Mouse (Mus musculus) heart, embryonic 16.5 days (tissue): ENCODE results near the gene Zer1. TPM values are rescaled to one million over a fixed set of nuclear protein-coding genes. Genes with fewer than 3 reads are reported as not detected.
A peak's percentile ranks its signal among the peaks of the same experiment; 100 is the strongest.

Experiments
- ATAC-seq: fragments of 200-750 bp; cut with Nextera tagmentation; replicated peaks from 2 replicates; pipeline ENCODE4 v1.8.0; 2017; ENCODE audit warnings: moderate number of reproducible peaks; ENCODE audit not compliant: insufficient read depth, low FRiP score; ENCODE audit errors: extremely low read depth
- H3K27ac ChIP-seq: fragments of 300-500 bp; sonication (generic); 2 replicates; pipeline ENCODE4 v1.5.1; 2014; ENCODE audit warnings: mild to moderate bottlenecking, low read length, control low read depth, moderate library complexity
- H3K27me3 ChIP-seq: fragments of 300-500 bp; sonication (generic); 2 replicates; pipeline ENCODE4 v1.6.1; 2014; ENCODE audit warnings: low read length, mixed read lengths; ENCODE audit not compliant: control insufficient read depth, insufficient read depth
- H3K36me3 ChIP-seq: fragments of 300-500 bp; sonication (generic); 2 replicates; pipeline ENCODE4 v1.6.1; 2014; ENCODE audit not compliant: control insufficient read depth, insufficient read depth
- H3K4me1 ChIP-seq: fragments of 300-500 bp; sonication (generic); 2 replicates; pipeline ENCODE4 v1.6.1; 2014; ENCODE audit warnings: low read length, mixed read lengths; ENCODE audit not compliant: control insufficient read depth, insufficient read depth
- H3K4me2 ChIP-seq: fragments of 300-500 bp; sonication (generic); 2 replicates; pipeline ENCODE4 v1.6.1; 2014; ENCODE audit warnings: low read depth, mild to moderate bottlenecking, control low read depth, low read length
- H3K4me3 ChIP-seq: fragments of 300-500 bp; sonication (generic); 2 replicates; pipeline ENCODE4 v1.5.1; 2014; ENCODE audit warnings: mild to moderate bottlenecking, control low read depth, low read length
- H3K9ac ChIP-seq: fragments of 300-500 bp; sonication (generic); 2 replicates; pipeline ENCODE4 v1.6.1; 2014; ENCODE audit warnings: low read length, control low read depth
- H3K9me3 ChIP-seq: fragments of 300-500 bp; sonication (generic); replicated peaks from 2 replicates; pipeline ENCODE4 v1.6.1; 2016; ENCODE audit warnings: low read length; ENCODE audit not compliant: control insufficient read depth
- WGBS: fragments of 180-500 bp; shearing (Covaris S2); extraction: QIAGEN DNeasy Blood & Tissue Kit; methylation state at CpG from one replicate; pipeline ENCODE4 v1.1.7; 2014; 5-methylcytosine and 5-hydroxymethylcytosine counted together
- polyA plus RNA-seq: library from polyadenylated mRNA; unstranded; fragments of >200 nt; fragmentation: Nextera tagmentation; extraction: Ambion mirVana; gene quantifications from 2 replicates; pipeline ENCODE4 v1.2.1, GENCODE M21; 2015

Gene Zer1
- polyA plus RNA-seq, 1 experiment from 2014 or later: 5.7 TPM

DNA sequence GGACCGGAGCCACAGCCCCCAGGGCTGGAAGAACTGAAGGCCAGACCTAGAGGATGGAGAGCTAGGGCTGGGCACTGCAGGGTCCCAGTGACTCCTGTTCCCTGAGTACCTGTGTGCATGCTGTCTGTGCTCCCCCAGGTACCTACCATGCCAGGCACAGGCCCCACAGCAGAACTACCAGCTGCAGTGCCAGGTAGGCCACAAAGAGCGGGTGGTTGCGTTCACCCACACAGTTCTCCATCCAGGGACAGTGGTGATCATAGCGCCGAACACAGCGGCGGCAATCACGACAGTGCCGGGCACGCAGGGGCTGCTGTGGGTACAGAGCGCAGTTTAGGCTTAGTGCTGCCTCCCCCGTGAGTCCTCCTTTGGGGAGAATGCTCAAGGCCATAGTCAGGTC, 32.9 kb downstream of the Zer1 start:
- 95% methylated on average over 12 of the region's 12 CpGs for WGBS
- ATAC-seq: no peak
- H3K36me3 ChIP-seq: peaks cover 7% of the 10 kb centered on the region
- no peak overlapping the region for H3K9ac ChIP-seq
- no peaks in the 10 kb centered on the region for H3K27me3 ChIP-seq
- H3K4me2 ChIP-seq: no peak overlapping the region
- peaks cover 14% of the 10 kb centered on the region for H3K4me1 ChIP-seq
- H3K4me3 ChIP-seq: no peak overlapping the region
- H3K9me3 ChIP-seq: 0 out of 2 replicates have a peak, but pooled peaks cover 3% of the 10 kb centered on the region
- H3K27ac ChIP-seq: no peak overlapping the region

DNA sequence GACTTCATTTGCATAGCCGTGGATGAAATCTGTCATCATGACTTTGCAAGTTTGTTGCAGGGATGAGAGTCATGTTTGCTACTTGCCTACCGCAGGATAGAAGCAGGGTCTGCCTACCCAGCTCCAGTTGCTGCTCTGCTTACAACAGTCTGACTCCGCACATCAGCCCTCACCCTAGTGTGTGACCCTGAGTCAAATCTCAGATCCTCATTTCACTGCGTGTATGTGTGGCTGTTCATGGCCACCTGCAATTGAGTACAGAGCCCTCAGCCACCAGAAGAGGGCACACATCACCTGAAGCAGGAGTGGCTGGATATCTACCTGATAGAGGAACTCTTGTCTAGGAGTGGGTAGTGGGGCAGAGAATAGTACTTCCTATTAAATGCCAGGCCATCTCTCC, 37.1 kb downstream of the Zer1 start:
- Histone ChIP-seq H3K36me3 (peaks cover 7% of the 10 kb centered on the region), H3K27me3 (no peaks in the 10 kb centered on the region), H3K4me2 (no peak overlapping the region), H3K4me1 (peaks cover 2% of the 10 kb centered on the region; the same call in 1 of the 2 replicates), H3K27ac (no peak overlapping the region), H3K4me3 (no peak overlapping the region), H3K9ac (no peak overlapping the region), H3K9me3 (0 out of 2 replicates have a peak, but pooled peaks cover 3% of the 10 kb centered on the region)
- no peak for ATAC-seq
- WGBS: 85% methylated on average over 4 of the region's 4 CpGs

DNA sequence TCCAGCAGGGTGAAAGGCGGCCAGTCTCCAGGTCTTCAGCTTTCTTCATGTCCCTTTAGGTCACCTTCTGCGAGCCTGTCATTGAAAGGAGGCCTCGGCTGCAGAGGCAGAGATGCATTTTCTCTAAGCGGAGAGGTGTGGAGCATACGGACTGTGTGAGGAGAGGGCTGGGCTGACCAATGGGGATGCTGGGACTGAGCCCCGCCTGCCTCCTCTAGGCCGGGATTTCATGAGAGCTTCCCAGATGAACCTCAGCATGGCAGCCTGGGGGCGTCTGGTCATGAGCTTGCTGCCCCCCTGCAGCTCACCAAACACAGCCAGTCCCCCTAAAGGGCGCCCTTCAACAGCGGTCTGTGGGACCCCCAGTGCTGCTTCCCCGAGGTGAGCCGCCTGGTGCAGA, 39.8 kb downstream of the Zer1 start:
- Histone ChIP-seq H3K9me3 (0 out of 2 replicates have a peak, but pooled peaks cover 3% of the 10 kb centered on the region), H3K4me1 (peaks cover 2% of the 10 kb centered on the region; the same call in 1 of the 2 replicates), H3K36me3 (peaks cover 7% of the 10 kb centered on the region; the same call in 1 of the 2 replicates), H3K27me3 (no peaks in the 10 kb centered on the region), H3K9ac (no peak overlapping the region), H3K27ac (no peak overlapping the region), H3K4me2 (peak overlapping the region; percentile 27), H3K4me3 (no peak overlapping the region)
- WGBS: 36% methylated on average over 12 of the region's 12 CpGs
- ATAC-seq: no peak

DNA sequence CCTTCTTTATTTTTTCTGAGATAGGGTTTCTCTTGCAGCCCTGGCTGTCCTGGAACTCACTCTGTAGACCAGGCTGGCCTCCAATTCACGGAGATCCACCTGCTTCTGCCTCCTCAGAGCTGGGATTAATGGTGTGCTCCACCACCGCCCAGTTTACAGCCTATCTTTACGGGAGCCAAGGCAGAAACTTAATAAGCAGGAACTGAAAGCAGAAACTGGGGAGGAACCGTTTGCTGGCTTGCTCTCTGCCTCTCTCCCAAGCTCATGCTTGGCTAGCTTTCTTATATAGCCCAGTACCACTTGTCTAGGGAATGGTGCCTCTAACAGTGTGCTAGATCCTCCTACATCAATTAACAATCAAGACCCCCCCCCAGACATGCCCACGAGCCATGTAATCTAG, 40.3 kb downstream of the Zer1 start:
- H3K9ac ChIP-seq: no peak overlapping the region
- no peak for ATAC-seq
- no peak overlapping the region for H3K4me2 ChIP-seq
- H3K36me3 ChIP-seq: peaks cover 7% of the 10 kb centered on the region; the same call in 1 of the 2 replicates
- H3K27ac ChIP-seq: no peak overlapping the region
- no peak overlapping the region for H3K4me3 ChIP-seq
- H3K27me3 ChIP-seq: no peaks in the 10 kb centered on the region
- 0 out of 2 replicates have a peak, but pooled peaks cover 3% of the 10 kb centered on the region for H3K9me3 ChIP-seq
- peaks cover 2% of the 10 kb centered on the region; the same call in 1 of the 2 replicates for H3K4me1 ChIP-seq
- WGBS: 56% methylated on average over 5 of the region's 5 CpGs

DNA sequence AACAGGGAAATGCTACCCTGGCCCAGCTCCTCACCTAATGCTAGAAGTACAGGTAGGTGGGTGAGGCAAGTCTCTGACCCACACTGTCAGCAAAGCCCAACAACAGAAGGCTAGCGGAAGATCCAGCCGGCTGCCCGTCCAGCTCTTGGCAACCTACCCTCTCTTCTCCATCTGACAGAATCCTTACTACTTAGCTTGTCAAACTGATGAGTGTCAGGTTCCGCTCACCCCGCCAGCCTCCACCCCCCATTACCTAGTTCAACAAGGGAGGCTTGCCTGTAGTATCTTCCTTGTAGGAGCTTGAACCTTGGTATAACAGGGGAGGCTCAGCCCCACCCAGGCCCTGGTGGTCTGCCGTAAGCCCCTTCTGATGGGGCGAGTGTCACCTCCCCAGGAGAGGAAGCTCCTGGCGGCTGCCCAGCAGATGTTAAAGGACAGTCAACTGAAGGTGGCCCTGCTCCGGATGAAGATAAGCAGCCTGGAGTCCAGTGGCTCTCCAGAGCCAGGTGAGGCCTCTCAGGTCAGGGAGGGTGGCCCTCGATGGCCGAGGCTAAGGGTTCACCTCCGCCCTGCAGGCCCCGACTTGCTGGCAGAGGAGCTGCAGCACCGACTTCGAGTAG, 44.1 kb downstream of the Zer1 start:
- no peak for ATAC-seq
- no peaks in the 10 kb centered on the region for H3K27me3 ChIP-seq
- 76% methylated on average over 15 of the region's 15 CpGs for WGBS
- H3K9ac ChIP-seq: no peak overlapping the region
- H3K27ac ChIP-seq: no peak overlapping the region
- no peak overlapping the region for H3K4me2 ChIP-seq
- no peak overlapping the region for H3K4me3 ChIP-seq
- H3K9me3 ChIP-seq: no peaks in the 10 kb centered on the region
- H3K36me3 ChIP-seq: no peaks in the 10 kb centered on the region
- peaks cover 11% of the 10 kb centered on the region for H3K4me1 ChIP-seq

DNA sequence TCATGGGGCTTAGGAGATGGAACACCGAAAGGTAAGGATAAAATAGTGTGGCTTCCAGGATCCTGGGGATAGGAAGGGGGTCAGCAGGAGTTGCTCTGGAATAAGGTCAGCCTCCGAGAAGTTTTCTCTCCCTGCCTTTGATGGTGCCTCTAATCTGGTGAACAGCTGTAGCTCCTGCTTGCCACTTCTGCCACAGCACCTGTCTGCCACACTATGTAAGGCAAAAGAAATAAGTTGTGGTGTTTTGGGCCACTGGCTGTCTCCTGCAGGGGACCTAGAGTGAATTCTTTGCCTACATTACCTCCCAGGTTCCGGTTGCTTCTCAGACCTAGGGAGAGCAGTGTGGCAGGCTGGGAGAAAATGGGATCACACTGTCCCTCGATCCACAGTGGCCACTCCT, 45.6 kb downstream of the Zer1 start:
- Histone ChIP-seq H3K9me3 (no peaks in the 10 kb centered on the region), H3K27me3 (no peaks in the 10 kb centered on the region), H3K4me2 (peak overlapping the region; percentile 99), H3K4me3 (peak overlapping the region; percentile 22; the same call in 1 of the 2 replicates), H3K4me1 (peaks cover 8% of the 10 kb centered on the region), H3K36me3 (no peaks in the 10 kb centered on the region), H3K27ac (peak overlapping the region; percentile 85), H3K9ac (peak overlapping the region; percentile 77)
- WGBS: 69% methylated on average over 4 of the region's 4 CpGs
- no peak for ATAC-seq

DNA sequence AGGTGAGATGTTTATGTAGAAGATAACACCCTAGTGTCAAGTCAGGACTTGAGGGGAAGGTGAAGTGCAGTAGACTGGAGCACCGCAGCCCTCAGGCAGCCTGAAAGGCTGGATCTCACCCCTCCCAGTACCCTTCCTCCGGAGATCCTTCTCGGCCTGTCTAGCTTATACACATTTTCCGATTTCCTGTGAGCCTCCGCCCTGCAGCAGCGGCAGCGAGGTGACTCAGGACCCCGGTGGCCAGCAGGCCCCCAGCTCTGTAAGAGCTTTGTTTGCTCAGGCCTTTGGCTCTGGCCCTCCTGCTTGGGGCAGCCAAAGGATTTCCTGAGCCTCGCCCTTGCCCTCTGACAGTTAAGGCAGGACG, 46.1 kb downstream of the Zer1 start:
- Histone ChIP-seq H3K4me1 (peaks cover 8% of the 10 kb centered on the region), H3K4me3 (peak overlapping the region; percentile 69), H3K27ac (peak overlapping the region; percentile 85), H3K9ac (peak overlapping the region; percentile 77), H3K4me2 (peak overlapping the region; percentile 99), H3K9me3 (no peaks in the 10 kb centered on the region), H3K27me3 (no peaks in the 10 kb centered on the region), H3K36me3 (no peaks in the 10 kb centered on the region)
- 22% methylated on average over 10 of the region's 10 CpGs for WGBS
- peak; percentile 50 for ATAC-seq

DNA sequence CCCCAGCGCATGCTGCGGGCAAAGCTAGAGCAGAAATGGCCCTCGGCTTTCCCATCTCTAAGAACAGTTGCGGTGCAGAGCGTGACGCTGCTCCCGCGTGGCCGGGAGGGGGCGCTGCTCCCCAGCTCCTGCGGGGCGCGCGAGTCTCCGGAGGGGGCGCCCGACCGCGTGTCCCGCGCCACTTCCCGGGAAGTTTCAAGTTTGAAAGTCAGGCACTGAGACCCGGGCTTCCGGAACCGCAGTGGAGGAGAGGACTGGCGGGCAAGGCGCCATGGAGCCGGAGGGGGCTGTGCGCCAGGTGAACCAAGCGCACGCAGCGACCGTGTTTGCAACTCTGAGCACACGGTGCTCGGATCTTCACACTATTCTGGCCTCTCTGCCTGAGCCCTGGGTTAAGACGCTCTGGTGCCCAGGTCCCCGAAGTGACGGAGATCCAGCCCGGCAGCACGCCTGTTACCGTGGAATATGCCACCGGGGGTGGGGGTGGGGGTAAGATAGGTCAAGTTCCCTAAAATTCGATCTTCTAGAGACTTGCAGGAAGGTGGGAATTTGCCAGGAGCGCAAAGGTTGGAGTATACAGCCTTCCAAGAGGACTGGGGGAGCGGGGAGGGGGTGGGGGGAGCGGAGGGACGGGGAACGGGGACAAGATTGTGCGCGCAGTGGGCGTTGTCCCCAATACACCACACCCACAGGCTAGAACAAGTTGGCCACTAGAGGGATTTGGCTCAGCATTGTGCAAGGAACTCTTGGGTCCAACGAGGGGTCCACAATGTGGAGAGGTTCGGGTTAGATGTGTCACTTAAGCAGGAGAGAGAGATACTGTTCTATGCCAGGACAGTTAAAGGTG, 46.7 kb downstream of the Zer1 start, which contains the start of gene Pkn3:
Pkn3 (plus strand) TSS at position 183 of the 847 bp plus-strand sequence.
- H3K27me3 ChIP-seq: no peaks in the 10 kb centered on the region
- peak within 1 kb of the TSS; percentile 99 for H3K4me2 ChIP-seq
- H3K9ac ChIP-seq: peak within 1 kb of the TSS; percentile 77
- peaks cover 3% of the 10 kb centered on the region for H3K36me3 ChIP-seq
- WGBS: under 1% methylated on average over 53 of the region's 53 CpGs
- no peaks in the 10 kb centered on the region for H3K9me3 ChIP-seq
- peak; percentile 68 for ATAC-seq
- H3K4me3 ChIP-seq: peak within 1 kb of the TSS; percentile 69
- peaks cover 8% of the 10 kb centered on the region for H3K4me1 ChIP-seq
- peak within 1 kb of the TSS; percentile 85 for H3K27ac ChIP-seq

DNA sequence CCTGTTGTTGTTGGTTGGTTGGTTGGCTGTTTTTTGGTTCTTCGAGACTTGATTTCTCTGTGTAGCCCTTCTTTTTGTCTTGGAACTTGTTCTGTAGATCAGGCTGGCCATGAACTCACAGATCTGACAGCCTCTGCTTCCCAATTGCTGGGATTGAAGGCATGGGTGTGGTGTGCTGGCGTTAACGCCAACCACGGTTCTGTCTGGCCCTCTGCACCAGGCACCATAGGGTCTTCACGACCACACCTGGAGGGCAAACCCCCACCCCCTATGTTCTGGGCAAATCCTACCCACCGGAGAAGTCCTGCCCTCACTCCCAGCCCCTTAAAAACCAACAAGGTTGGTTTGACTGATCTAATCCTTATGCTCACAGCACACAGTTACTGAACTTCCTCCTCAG, 47.4 kb downstream of the Zer1 start:
- Histone ChIP-seq H3K9me3 (no peaks in the 10 kb centered on the region), H3K4me3 (peak overlapping the region; percentile 69), H3K27me3 (no peaks in the 10 kb centered on the region), H3K27ac (peak overlapping the region; percentile 43; the same call in 1 of the 2 replicates), H3K4me2 (peak overlapping the region; percentile 99), H3K36me3 (peaks cover 7% of the 10 kb centered on the region), H3K4me1 (peaks cover 8% of the 10 kb centered on the region), H3K9ac (peak overlapping the region; percentile 77)
- no peak for ATAC-seq
- WGBS: 57% methylated on average over 6 of the region's 6 CpGs
